Mouse (Mus musculus) yolk sac, embryonic 10.5 days (tissue): ENCODE data around the gene Tekt1.

ENCODE experiments used
- DNase-seq: peaks from one replicate; pipeline ENCODE4 v3.0.0-alpha.2; 2017; ENCODE audit warnings: low spot score

The Tekt1 gene

DNA sequence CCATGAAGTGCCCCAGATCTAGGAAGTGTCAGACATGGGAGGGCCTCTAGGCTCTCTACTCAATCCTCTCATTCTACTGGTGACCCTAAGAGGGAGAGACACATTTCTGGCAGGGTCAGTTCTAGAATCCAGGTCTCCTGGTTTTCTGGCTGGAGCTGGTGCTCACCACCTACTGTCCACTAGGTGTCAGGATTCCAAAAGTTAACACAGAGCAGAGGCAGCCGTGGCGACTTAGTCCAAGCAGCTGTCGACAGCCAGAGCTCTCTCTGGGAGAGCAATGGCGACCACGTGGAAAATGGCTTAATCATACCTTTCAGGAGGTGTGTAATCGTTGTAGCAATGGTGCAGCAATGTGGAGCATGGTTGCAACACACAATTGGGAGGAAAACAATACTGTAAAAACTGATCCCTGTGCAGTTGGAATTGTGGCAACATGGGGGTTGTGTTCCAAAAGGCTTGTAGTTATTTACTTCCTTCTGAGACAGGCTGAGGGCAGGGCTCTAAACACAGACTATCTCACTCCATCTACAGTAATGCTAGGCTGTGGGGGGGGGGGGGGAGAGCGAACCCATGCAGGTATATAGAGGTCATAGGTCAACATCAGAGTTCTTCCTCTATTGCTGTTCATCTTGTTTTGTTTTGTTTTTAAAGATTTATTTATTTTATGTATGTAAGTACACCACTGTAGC lies 19.5 kb downstream of the Tekt1 start:
- peak; percentile 57 for DNase-seq

- no peak for DNase-seq
Observed at GRCm38 (mm10) chr11:72339716-72340115, 22.5 kb downstream of the Tekt1 start.

- no peak for DNase-seq
Observed at GRCm38 (mm10) chr11:72338437-72338871, 23.8 kb downstream of the Tekt1 start.

DNA sequence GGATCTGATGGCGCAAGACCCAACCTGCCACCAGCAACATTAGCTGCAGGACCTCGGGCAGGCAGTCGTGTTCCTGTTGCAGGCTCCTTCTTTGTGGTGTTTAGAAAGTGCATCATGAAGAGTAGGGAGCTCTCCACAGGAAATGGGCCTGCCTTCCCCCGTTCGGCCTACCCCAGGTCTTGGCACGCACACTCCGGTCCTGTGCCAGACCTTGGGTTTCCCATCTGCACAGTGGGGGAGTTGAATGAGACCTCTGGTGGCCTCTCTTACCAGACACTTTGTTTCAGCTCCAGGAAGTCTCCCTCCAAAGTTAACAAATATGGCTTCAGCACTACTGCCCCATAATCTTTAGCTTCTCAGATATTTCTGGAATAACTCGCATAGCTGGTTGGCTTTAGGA lies 25.5 kb downstream of the Tekt1 start:
- no peak for DNase-seq

- no peak for DNase-seq
Observed at GRCm38 (mm10) chr11:72334653-72335052, 27.6 kb downstream of the Tekt1 start.

DNA sequence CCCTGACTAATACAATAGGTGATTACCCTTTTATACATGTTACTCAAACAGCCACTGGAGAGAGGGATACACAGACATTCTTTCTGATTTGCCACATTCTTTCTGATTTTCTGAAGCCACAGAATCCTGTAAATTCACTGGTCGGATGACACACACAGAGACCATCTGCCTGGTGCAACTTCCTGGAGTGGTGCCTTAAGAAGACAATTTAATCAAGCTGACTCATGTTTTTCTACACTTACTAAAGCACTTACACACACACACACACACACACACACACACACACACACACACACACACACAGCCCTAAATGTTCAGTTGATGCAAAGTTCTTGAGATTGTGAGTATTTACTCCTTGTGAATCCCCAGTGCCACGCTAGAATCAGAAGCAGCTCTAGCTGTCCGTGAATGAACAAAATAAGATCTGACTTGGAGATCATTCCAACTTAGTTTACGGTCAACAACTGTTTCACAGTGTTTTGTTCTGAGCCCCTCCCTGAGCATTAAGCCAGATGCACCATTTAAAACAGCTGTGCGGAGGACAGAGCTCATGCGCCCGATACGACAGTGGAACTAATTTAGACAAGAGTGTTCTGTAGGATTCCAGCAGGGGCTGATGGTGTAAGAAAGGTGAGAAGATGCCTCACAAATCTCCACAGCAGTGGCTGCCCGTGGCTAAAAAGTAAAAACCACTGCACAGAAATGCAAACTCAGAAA lies 29.1 kb downstream of the Tekt1 start:
- DNase-seq: no peak

DNA sequence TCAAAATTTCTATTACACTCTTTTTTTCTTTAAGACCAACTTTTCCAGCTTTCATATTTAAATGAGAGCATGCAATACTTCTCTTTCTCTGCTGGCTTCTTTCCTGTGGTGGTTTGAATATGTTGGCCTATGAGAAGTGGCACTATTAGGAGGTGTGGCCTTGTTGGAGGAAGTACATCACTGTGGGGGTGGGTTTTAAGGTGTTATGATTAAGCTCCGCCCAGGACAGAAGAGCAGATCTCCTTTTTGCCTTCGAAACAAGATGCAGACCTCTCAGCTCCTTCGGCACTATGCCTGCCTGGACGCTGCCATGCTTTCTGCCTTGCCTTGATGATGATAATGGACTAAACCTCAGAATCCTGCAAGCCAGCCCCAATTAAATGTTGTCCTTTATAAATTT lies 36.5 kb downstream of the Tekt1 start:
- DNase-seq: no peak

DNA sequence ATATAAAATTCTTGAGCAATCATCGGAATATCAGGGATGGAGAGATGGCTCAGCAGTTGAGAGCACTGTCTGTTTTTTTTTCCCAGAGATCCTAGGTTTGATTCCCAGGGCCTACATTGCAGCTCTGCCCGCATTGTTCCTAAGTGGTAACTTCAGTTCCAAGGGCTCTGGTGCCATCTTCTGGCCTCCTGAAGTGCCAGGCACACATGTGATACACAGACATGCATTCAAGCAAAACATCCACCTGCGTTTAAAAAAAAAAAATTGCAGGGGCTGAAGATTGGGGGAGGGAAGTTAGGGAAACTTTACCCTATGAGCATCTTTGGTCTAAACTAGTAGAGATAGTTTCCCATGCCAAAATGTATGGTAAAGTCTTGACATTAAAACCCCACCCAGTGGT lies 37.8 kb downstream of the Tekt1 start:
- no peak for DNase-seq

DNA sequence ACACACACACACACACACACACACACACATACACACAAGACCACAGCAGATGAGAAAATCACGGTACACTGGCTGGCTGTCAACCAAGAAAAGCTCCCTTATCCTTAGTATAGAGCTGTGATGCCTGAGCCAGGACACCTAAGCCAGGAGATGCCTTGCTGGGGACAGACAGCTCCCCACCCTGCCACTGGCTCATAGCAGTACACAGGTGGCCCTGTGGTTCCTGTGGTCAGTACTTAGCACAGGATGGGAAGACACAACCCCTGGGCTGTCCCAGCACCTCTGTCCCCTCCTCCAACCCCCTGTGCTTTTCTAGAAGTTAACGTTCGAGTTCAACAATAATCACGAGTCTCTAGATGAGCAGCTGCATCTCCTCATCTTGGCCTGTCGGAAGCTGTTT lies 44.2 kb downstream of the Tekt1 start:
- no peak for DNase-seq

- DNase-seq: no peak
Observed at GRCm38 (mm10) chr11:72314151-72314895, 47.9 kb downstream of the Tekt1 start, which contains the start of gene Fbxo39. Fbxo39 (plus strand) TSS chr11:72314444.

DNA sequence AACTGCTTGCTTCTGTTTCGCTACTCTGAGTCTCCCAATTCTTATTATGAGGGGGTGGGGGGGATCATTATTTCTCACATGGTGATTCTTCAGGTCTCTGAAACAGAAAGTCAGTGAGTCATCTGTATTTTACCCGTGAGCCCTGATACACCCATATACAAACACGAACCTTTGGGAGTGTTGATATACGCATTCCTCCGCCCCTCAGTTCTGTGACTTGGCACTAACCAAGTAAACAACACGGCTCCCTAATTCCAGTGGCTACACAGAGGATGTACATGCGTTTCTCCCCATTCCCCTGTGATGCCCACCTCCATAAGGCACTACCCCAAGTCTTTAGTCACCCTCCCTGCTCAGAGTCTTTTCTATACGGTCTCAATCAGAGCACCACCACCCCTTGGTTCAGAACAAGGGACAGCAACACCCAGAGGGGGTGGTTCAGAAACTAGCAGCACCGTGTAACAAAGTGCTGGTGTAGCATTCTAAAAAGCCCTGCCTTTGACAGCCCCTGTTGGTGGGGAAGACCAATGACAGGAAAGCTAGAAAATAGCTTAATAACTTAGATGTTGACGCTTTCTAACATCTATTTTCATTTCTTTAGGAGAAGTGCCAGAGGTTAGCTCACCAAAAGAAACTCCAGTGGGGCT lies 50.8 kb downstream of the Tekt1 start:
- no peak for DNase-seq

- DNase-seq: no peak
Observed at GRCm38 (mm10) chr11:72310491-72310890, 51.8 kb downstream of the Tekt1 start.

GRCm38 (mm10) chr11:72308982-72309381 lies 53.3 kb downstream of the Tekt1 start:
- DNase-seq: no peak

- DNase-seq: no peak
Observed at GRCm38 (mm10) chr11:72307461-72307860, 54.8 kb downstream of the Tekt1 start.

- DNase-seq: no peak
Observed at GRCm38 (mm10) chr11:72302230-72302629, 60.0 kb downstream of the Tekt1 start.

- peak; percentile 15 for DNase-seq
Observed at GRCm38 (mm10) chr11:72301334-72301733, 60.9 kb downstream of the Tekt1 start, which contains the start of gene Xaf1. Xaf1 (plus strand) TSS chr11:72301629.
